Mouse (Mus musculus): Measurements from ENCODE around the gene Sbf2. TPM values are rescaled to one million over a fixed set of nuclear protein-coding genes. Genes with fewer than 3 reads are reported as not detected.
"Not testable (repeated sequence)": the region's sequence is repeated elsewhere in the genome, so short reads cannot be mapped to it uniquely, and the experiment has no call there.

Gene Sbf2
- total RNA-seq, 2 experiments from 2014 or later: 71.2 to 91.3 TPM

DNA sequence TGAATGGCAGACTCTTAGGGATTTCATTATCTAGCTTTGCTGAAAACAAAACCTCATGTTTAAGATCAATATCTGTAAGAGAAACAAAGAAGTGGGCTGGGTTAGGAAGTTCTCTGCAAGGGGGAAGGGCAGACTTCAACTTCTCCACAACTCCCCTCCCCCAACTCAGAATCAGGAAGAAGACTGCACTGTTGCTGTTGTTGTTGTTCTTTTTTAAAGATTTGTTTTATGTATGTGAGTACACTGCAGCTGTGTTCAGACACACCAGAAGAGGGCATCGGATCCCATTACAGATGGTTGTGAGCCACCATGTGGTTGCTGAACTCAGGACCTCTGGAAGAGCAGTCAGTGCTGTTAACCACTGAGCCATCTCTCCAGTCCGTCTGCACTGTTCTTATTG is 225.8 kb downstream of the Sbf2 start:
- DNase-seq: not testable (repeated sequence)

- no peak for DNase-seq
Observed at GRCm38 (mm10) chr7:110387565-110387964, 227.2 kb downstream of the Sbf2 start.

DNA sequence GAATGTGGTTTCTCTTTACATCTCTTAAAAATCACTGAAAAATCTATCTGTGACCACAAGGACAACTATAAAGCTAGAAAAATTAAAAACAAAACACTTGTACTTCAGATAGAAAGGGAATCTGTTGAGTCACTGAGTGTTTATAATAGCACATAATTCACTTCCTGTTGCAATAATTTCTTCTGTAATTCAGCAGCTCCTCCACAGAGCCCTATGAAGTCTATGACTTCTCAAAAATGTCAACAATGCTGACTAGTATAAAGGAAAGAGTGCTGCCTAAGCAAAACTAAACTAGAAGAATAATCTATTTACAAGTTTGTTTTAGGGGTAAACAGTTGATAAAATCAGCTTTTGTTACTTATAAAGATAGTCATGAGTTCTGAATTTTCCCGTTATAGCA is 229.2 kb downstream of the Sbf2 start:
- DNase-seq: no peak

GRCm38 (mm10) chr7:110384343-110384742 is 230.4 kb downstream of the Sbf2 start:
- no peak for DNase-seq

- no peak for DNase-seq
Observed at GRCm38 (mm10) chr7:110381625-110382024, 233.1 kb downstream of the Sbf2 start.

GRCm38 (mm10) chr7:110379335-110379914 is 235.3 kb downstream of the Sbf2 start:
- DNase-seq: no peak

DNA sequence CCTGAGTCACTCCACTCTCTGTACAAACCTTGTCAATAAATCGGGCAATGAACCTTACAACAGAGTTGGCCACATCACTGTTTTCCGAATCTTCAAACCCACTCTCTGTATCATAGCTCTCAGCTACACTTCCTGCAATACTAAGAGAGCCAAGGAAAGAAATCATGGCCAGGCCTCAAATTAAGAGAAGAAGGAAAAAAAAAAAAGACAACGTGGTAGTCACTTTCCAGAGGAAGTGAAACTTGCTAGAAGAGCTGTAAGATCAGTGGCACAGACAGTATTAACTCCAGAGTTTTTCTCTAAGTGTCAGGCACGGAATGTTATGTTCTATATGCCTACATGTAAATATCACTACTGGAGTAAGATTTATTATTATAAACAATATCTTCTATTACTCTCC is 242.2 kb downstream of the Sbf2 start:
- DNase-seq: no peak

DNA sequence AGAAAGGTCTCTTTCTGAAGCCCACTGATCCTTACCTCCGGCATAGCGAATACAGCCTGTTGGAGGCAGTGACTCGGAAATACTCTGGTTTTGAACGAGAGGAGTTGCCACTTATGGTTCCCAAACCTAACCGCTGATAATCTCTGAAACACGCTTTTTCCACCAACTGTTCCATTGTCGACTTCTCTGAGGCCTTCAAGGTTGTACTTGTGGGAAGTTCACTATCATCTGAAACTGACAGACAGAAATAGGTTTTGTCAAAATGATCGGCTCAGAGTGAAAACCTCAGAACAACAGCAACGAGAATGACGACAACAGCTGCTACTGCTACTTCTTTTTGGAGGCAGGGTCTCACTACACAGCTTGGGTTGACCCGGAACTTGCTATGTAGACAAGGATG is 252.7 kb downstream of the Sbf2 start:
- no peak for DNase-seq

- no peak for DNase-seq
Observed at GRCm38 (mm10) chr7:110361516-110361915, 253.2 kb downstream of the Sbf2 start.

GRCm38 (mm10) chr7:110359391-110359790 is 255.3 kb downstream of the Sbf2 start:
- DNase-seq: no peak

- no peak for DNase-seq
Observed at GRCm38 (mm10) chr7:110353971-110354370, 260.8 kb downstream of the Sbf2 start.

DNA sequence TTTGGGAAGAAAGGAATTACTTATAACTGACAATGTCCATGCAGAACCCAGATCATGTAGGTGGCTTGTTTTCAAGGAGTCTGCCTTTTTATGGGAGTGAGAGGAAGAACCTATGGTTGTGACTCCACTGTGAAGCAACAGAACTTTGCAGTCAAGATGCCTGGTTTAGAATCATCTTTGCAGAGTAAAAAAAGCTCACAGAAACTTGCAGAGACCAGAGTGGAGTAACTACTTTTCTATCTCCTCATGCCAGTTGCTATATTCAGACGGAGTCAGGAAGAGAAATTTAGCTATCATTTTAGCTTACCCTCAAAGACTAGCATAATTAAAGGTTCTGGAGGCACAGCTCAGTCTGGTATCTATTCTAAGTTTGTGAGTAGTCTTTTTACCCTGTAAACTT is 267.5 kb downstream of the Sbf2 start:
- DNase-seq: no peak

- DNase-seq: peak; percentile 11 to 19
Observed at GRCm38 (mm10) chr7:110337601-110338000, 277.1 kb downstream of the Sbf2 start.

GRCm38 (mm10) chr7:110325381-110326110 is 289.2 kb downstream of the Sbf2 start:
- DNase-seq: no peak

GRCm38 (mm10) chr7:110324852-110325251 is 289.9 kb downstream of the Sbf2 start:
- DNase-seq: no peak

GRCm38 (mm10) chr7:110321106-110321505 is 293.6 kb downstream of the Sbf2 start:
- DNase-seq: no peak

GRCm38 (mm10) chr7:110318971-110319519 is 295.7 kb downstream of the Sbf2 start:
- no peak for DNase-seq

GRCm38 (mm10) chr7:110317412-110317811 is 297.3 kb downstream of the Sbf2 start:
- DNase-seq: no peak

GRCm38 (mm10) chr7:110315352-110315751 is 299.4 kb downstream of the Sbf2 start:
- no peak for DNase-seq

GRCm38 (mm10) chr7:110314401-110314890 is 300.3 kb downstream of the Sbf2 start:
- no peak for DNase-seq

GRCm38 (mm10) chr7:110313392-110314055 is 301.2 kb downstream of the Sbf2 start:
- DNase-seq: no peak

GRCm38 (mm10) chr7:110309246-110309645 is 305.5 kb downstream of the Sbf2 start:
- DNase-seq: no peak

DNA sequence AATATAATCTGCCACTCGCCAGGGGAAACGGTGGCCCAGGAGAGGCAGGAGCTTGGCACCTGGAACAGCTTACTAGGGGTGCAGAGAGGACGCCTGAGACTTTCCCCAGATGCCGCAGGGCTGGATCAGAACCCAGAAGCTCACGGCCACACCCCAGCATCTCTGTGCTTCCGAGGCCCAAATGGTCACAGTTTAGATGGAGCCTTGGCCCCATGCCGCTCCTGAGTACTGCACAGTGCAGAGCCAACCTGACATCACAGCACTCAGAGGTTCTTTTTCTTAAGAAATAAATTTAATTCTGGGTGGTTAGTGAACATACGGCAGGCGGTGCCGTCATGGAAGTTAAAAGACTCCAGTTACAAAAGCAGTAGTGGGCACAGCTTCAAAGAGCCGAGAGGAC is 307.0 kb downstream of the Sbf2 start:
- no peak for DNase-seq

Data from layer of hippocampus, postnatal 36 days (tissue).